Mouse (Mus musculus): ENCODE results near the gene Emilin1. TPM values are rescaled to one million over a fixed set of nuclear protein-coding genes. Genes with fewer than 3 reads are reported as not detected.
A peak's percentile ranks its signal among the peaks of the same experiment; 100 is the strongest.

Emilin1 gene
- polyA plus RNA-seq, 2 experiments, result 191 to 222 TPM

DNA sequence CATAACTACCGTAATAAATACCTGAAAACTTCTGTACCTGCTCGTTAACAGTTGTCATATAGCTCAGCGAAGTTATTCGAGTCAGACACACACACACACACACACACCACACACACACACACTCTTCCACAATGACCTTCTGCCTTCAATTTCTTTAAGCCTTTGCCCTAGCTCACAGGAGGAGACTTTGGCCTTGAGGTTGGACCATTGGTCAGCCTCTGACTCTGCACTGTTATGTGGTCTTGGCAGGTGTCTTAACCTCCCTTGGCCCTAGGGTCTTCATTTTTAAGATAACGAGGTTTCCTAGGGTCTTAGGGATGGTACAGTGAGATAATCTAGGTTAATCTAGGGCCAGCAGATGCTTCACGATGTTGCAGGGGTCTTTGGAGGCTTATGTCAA, 31.1 kb downstream of the Emilin1 start:
- Histone ChIP-seq H3K4me1 (ENCODE audit: control insufficient read depth, insufficient read depth, low read length) (peaks cover 3% of the 10 kb centered on the region; the same call in 1 of the 2 replicates), H3K27ac (replicated peaks; ENCODE audit: low read depth, low read length) (no peak overlapping the region), H3K9me3 (ENCODE audit: control insufficient read depth, low read length) (no peaks in the 10 kb centered on the region), H3K4me3 (replicated peaks; ENCODE audit: low read length) (no peak overlapping the region), H3K9ac (ENCODE audit: low read depth, low read length, severe bottlenecking) (no peak overlapping the region), H3K36me3 (ENCODE audit: control insufficient read depth, insufficient read depth, low read length) (no peaks in the 10 kb centered on the region), H3K4me2 (replicated peaks; ENCODE audit: low read depth, low read length, severe bottlenecking) (no peak overlapping the region; the same call in 1 of the 2 replicates), H3K27me3 (ENCODE audit: control insufficient read depth, insufficient read depth, low read length) (no peaks in the 10 kb centered on the region; the same call in 1 of the 2 replicates)
- ATAC-seq (ENCODE audit: low FRiP score, low read depth) (no peak), DNase-seq (ENCODE audit: low spot score) (no peak)
- TF ChIP-seq POLR2A (IDR thresholded peaks at IDR 0.05; ENCODE audit: borderline replicate concordance, extremely low read depth, insufficient read depth, insufficient read length), result no peak
- WGBS, result 77% methylated on average over 6 of the region's 6 CpGs

DNA sequence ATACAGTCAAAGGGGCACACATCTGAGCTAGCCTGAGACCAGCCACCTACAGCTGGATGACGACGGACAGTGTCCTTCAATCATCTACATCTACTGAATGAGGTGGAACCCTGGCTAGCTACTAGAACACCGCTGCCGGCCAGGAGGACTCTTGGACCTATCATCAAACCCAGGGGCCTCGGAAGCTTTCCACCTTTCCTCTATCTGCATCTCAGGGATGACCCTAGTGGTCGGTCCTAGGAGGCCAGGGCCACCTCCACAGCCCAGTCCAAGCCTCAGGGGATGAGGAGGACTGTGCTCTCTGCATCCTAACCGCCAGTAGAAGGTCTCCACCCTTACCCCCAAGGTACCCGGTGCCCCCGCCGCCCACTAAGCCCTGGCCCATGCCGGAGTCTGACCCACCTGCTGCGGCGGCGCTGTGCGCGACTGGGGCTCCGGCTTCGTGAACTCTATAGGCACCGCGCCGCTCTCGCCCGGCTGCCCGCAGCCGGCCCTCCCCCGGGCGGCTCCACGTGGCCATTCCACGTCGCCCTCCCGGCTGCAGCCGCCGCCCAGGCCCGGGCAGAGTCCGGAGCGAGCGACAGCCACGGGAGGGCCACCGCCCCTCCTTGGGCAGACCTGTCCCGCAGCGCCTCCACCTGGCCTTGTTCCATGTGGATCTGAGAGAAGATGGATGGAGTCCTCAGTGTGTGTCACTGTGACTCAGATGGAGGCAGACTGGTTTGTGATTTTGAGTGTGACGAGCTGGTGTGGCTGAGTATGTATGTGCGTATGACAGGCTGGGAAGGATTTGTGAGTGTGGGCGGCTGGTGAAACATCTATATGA, 32.0 kb downstream of the Emilin1 start, which contains the start of gene Cgref1:
Cgref1 (minus strand) TSS at position 636 of the 826 bp plus-strand sequence.
- no peak for TF ChIP-seq POLR2A (IDR thresholded peaks at IDR 0.05; ENCODE audit: borderline replicate concordance, extremely low read depth, insufficient read depth, insufficient read length)
- ATAC-seq (ENCODE audit: low FRiP score, low read depth) (no peak), DNase-seq (ENCODE audit: low spot score) (peak; percentile 55)
- peak within 1 kb of the TSS; percentile 48 for H3K4me3 ChIP-seq (replicated peaks; ENCODE audit: low read length)
- peaks cover 3% of the 10 kb centered on the region; the same call in 1 of the 2 replicates for H3K4me1 ChIP-seq (ENCODE audit: control insufficient read depth, insufficient read depth, low read length)
- WGBS, result 6% methylated on average over 42 of the region's 44 CpGs
- no peaks in the 10 kb centered on the region; the same call in 1 of the 2 replicates for H3K27me3 ChIP-seq (ENCODE audit: control insufficient read depth, insufficient read depth, low read length)
- no peaks in the 10 kb centered on the region for H3K9me3 ChIP-seq (ENCODE audit: control insufficient read depth, low read length)
- H3K4me2 ChIP-seq (replicated peaks; ENCODE audit: low read depth, low read length, severe bottlenecking), result peak within 1 kb of the TSS; percentile 76
- peak within 1 kb of the TSS; percentile 56 for H3K9ac ChIP-seq (ENCODE audit: low read depth, low read length, severe bottlenecking)
- H3K27ac ChIP-seq (replicated peaks; ENCODE audit: low read depth, low read length), result no peak within 1 kb of the TSS
- H3K36me3 ChIP-seq (ENCODE audit: control insufficient read depth, insufficient read depth, low read length), result no peaks in the 10 kb centered on the region

GRCm38 (mm10) chr5:30948620-30949019, 35.4 kb downstream of the Emilin1 start:
- no peak for ATAC-seq (ENCODE audit: low FRiP score, low read depth)
- Histone ChIP-seq H3K36me3 (ENCODE audit: control insufficient read depth, insufficient read depth, low read length) (peaks cover 15% of the 10 kb centered on the region), H3K4me2 (replicated peaks; ENCODE audit: low read depth, low read length, severe bottlenecking) (no peak overlapping the region), H3K4me1 (ENCODE audit: control insufficient read depth, insufficient read depth, low read length) (peaks cover 6% of the 10 kb centered on the region; the same call in 1 of the 2 replicates), H3K9ac (ENCODE audit: low read depth, low read length, severe bottlenecking) (no peak overlapping the region), H3K4me3 (replicated peaks; ENCODE audit: low read length) (no peak overlapping the region), H3K27me3 (ENCODE audit: control insufficient read depth, insufficient read depth, low read length) (no peaks in the 10 kb centered on the region; the same call in 1 of the 2 replicates), H3K27ac (replicated peaks; ENCODE audit: low read depth, low read length) (no peak overlapping the region), H3K9me3 (ENCODE audit: control insufficient read depth, low read length) (no peaks in the 10 kb centered on the region)
- DNase-seq (ENCODE audit: low spot score), result no peak
- 74% methylated on average over 5 of the region's 5 CpGs for WGBS
- no peak for TF ChIP-seq POLR2A (IDR thresholded peaks at IDR 0.05; ENCODE audit: borderline replicate concordance, extremely low read depth, insufficient read depth, insufficient read length)

DNA sequence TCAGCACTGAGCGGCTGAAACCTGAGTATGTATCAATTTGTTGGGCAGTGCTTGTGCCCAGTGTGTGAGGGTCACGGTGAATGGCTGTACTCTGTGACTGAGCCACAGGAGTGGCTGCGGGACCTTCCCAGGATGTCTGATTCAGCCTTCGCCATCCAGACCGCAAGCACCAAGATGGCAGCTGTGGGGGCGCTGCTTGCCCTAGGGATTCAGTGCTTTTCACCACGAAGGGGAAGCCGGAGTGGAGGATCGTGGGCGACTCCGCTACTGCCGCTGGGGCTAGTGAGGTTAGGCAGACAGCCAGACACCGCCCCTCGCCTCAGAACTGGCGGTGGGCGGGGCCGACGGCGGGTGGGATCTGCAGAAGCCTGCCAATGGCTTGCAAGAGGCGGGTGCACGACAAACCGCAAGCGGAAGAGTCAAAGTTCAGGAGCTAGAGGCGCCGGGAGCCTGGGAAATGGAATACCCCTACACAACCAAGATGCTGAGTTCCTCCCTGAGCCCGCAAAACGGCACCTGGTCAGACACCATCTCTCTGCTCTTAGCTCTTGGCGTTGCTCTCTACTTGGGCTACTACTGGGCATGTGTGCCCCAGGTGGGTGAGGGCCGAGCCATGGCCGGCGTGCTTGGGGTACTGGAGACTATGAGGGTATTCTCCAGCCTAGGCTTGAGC, 36.6 kb downstream of the Emilin1 start:
- WGBS, result 2% methylated on average over 31 of the region's 31 CpGs
- peak; percentile 84 for ATAC-seq (ENCODE audit: low FRiP score, low read depth)
- TF ChIP-seq POLR2A (IDR thresholded peaks at IDR 0.05; ENCODE audit: borderline replicate concordance, extremely low read depth, insufficient read depth, insufficient read length), result no peak; the same call in 1 of the 2 replicates
- H3K9me3 ChIP-seq (ENCODE audit: control insufficient read depth, low read length), result no peaks in the 10 kb centered on the region
- H3K4me2 ChIP-seq (replicated peaks; ENCODE audit: low read depth, low read length, severe bottlenecking), result peak overlapping the region; percentile 66
- H3K9ac ChIP-seq (ENCODE audit: low read depth, low read length, severe bottlenecking), result peak overlapping the region; percentile 47
- H3K36me3 ChIP-seq (ENCODE audit: control insufficient read depth, insufficient read depth, low read length), result peaks cover 27% of the 10 kb centered on the region
- H3K27ac ChIP-seq (replicated peaks; ENCODE audit: low read depth, low read length), result peak overlapping the region; percentile 50; the same call in 1 of the 2 replicates
- H3K4me3 ChIP-seq (replicated peaks; ENCODE audit: low read length), result peak overlapping the region; percentile 44
- DNase-seq (ENCODE audit: low spot score), result peak; percentile 92
- H3K4me1 ChIP-seq (ENCODE audit: control insufficient read depth, insufficient read depth, low read length), result peaks cover 6% of the 10 kb centered on the region; the same call in 1 of the 2 replicates
- no peaks in the 10 kb centered on the region; the same call in 1 of the 2 replicates for H3K27me3 ChIP-seq (ENCODE audit: control insufficient read depth, insufficient read depth, low read length)

DNA sequence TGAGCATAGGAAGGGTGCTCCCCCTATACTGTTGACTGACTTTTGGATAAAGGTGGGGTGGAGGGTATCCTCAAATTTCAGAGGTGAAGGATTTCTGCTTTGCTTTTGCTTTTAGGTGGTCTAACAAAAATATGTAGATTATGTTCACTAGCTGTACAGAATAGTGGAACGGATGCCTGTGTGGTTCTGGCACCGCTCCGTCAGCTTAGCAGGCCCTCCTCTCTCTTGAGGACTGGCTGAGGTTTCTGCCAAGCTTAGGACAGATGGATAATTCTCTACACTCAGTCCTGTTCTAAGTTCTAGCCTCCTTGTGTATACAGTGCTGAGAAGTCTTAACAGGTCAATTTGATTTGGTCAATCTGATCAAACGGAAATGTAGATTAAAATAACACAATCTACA, 37.2 kb downstream of the Emilin1 start:
- Histone ChIP-seq H3K4me1 (ENCODE audit: control insufficient read depth, insufficient read depth, low read length) (peaks cover 6% of the 10 kb centered on the region; the same call in 1 of the 2 replicates), H3K4me2 (replicated peaks; ENCODE audit: low read depth, low read length, severe bottlenecking) (peak overlapping the region; percentile 66), H3K36me3 (ENCODE audit: control insufficient read depth, insufficient read depth, low read length) (peaks cover 34% of the 10 kb centered on the region), H3K27ac (replicated peaks; ENCODE audit: low read depth, low read length) (no peak overlapping the region), H3K4me3 (replicated peaks; ENCODE audit: low read length) (peak overlapping the region; percentile 44), H3K9me3 (ENCODE audit: control insufficient read depth, low read length) (no peaks in the 10 kb centered on the region), H3K9ac (ENCODE audit: low read depth, low read length, severe bottlenecking) (peak overlapping the region; percentile 47; the same call in 1 of the 2 replicates), H3K27me3 (ENCODE audit: control insufficient read depth, insufficient read depth, low read length) (no peaks in the 10 kb centered on the region)
- DNase-seq (ENCODE audit: low spot score) (no peak), ATAC-seq (ENCODE audit: low FRiP score, low read depth) (no peak)
- WGBS, result 58% methylated on average over 4 of the region's 4 CpGs
- TF ChIP-seq POLR2A (IDR thresholded peaks at IDR 0.05; ENCODE audit: borderline replicate concordance, extremely low read depth, insufficient read depth, insufficient read length), result no peak
